Mouse (Mus musculus) heart, postnatal 0 days (tissue): Measurements from ENCODE around the gene Flywch1. TPM values are rescaled to one million over a fixed set of nuclear protein-coding genes. Genes with fewer than 3 reads are reported as not detected.

ENCODE experiments used
- ATAC-seq: fragments of 200-750 bp; cut with Nextera tagmentation; 2 replicates; pipeline ENCODE4 v1.8.0; 2017; ENCODE audit warnings: low read depth, moderate number of reproducible peaks, moderate library complexity; ENCODE audit not compliant: insufficient read depth
- DNase-seq: peaks from one replicate; pipeline ENCODE4 v3.0.0-alpha.2; 2016; ENCODE audit warnings: low spot score
- H3K27ac ChIP-seq: fragments of 300-500 bp; sonication (generic); 2 replicates; pipeline ENCODE4 v1.5.1; 2014; ENCODE audit warnings: low read depth, mild to moderate bottlenecking
- H3K27me3 ChIP-seq: fragments of 300-500 bp; sonication (generic); 2 replicates; pipeline ENCODE4 v1.6.1; 2014; ENCODE audit warnings: low read length, mixed read lengths; ENCODE audit not compliant: control insufficient read depth, insufficient read depth
- H3K36me3 ChIP-seq: fragments of 300-500 bp; sonication (generic); replicated peaks from 2 replicates; pipeline ENCODE4 v1.6.1; 2014; ENCODE audit warnings: low read length, mixed read lengths; ENCODE audit not compliant: control insufficient read depth, insufficient read depth
- H3K4me1 ChIP-seq: fragments of 300-500 bp; sonication (generic); 2 replicates; pipeline ENCODE4 v1.6.1; 2014; ENCODE audit warnings: antibody characterized with exemption; ENCODE audit not compliant: control insufficient read depth, insufficient read depth
- H3K4me2 ChIP-seq: fragments of 300-500 bp; sonication (generic); 2 replicates; pipeline ENCODE4 v1.6.1; 2014; ENCODE audit warnings: low read depth, mild to moderate bottlenecking, low read length, moderate library complexity
- H3K4me3 ChIP-seq: fragments of 300-500 bp; sonication (generic); 2 replicates; pipeline ENCODE4 v1.5.1; 2014; ENCODE audit warnings: low read depth, low read length
- H3K9ac ChIP-seq: fragments of 300-500 bp; sonication (generic); replicated peaks from 2 replicates; pipeline ENCODE4 v1.6.1; 2014; ENCODE audit warnings: low read depth, low read length, mixed read lengths
- H3K9me3 ChIP-seq: fragments of 300-500 bp; sonication (generic); replicated peaks from 2 replicates; pipeline ENCODE4 v1.6.1; 2016; ENCODE audit warnings: low read length; ENCODE audit not compliant: control insufficient read depth
- CTCF ChIP-seq: IDR thresholded peaks from 2 replicates; pipeline ENCODE4 v1.5.1; 2016; ENCODE audit warnings: antibody characterized with exemption, control low read depth, low read depth
- EP300 ChIP-seq: IDR thresholded peaks from 2 replicates; pipeline ENCODE4 v1.6.1; 2016; ENCODE audit warnings: antibody characterized with exemption, low read depth
- WGBS: fragments of 180-500 bp; shearing (Covaris S2); extraction: QIAGEN DNeasy Blood & Tissue Kit; methylation state at CpG from one replicate; pipeline ENCODE4 v1.1.7; 2014; 5-methylcytosine and 5-hydroxymethylcytosine counted together
- polyA plus RNA-seq: library from polyadenylated mRNA; unstranded; fragments of >200 nt; fragmentation: Nextera tagmentation; extraction: Ambion mirVana; gene quantifications from 2 replicates; pipeline ENCODE4 v1.2.1, GENCODE M21; 2015
- total RNA-seq: library from RNA; depleted of rRNA; stranded (reverse); fragments of >200 nt; gene quantifications from 2 replicates; pipeline ENCODE4 v1.2.3, GENCODE M21; 2014; ENCODE audit warnings: low replicate concordance

Flywch1 gene
- total and polyA plus RNA-seq, 2 experiments from 2014 or later: 34.8 to 72.2 TPM

DNA sequence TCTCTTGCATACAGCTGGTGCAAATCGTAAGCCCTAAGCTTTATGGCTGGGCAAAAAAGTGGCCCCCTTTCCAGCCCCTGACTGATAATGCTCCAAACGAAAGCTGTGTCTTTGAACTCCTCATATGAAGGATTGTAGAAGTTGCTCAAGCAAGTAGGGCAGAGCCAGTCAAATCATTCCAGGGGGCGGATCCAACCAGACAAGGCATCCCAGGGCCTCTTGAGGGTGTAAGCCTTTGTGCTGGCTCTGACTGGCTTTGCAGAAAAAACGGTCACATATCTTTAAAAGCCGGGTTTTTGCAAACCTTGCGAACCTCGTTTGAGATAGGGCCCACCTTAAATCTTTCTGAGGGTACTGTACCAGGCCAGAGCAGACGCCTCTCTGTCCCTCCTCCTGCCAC lies 27.3 kb downstream of the Flywch1 start:
- 38% methylated on average over 8 of the region's 8 CpGs for WGBS
- Histone ChIP-seq H3K4me3 (no peak overlapping the region), H3K27me3 (peaks cover 71% of the 10 kb centered on the region), H3K9me3 (no peaks in the 10 kb centered on the region), H3K4me2 (no peak overlapping the region), H3K4me1 (peaks cover 18% of the 10 kb centered on the region), H3K36me3 (no peaks in the 10 kb centered on the region), H3K9ac (no peak overlapping the region), H3K27ac (no peak overlapping the region)
- ATAC-seq (no peak), DNase-seq (no peak)
- TF ChIP-seq CTCF (no peak), EP300 (no peak)

DNA sequence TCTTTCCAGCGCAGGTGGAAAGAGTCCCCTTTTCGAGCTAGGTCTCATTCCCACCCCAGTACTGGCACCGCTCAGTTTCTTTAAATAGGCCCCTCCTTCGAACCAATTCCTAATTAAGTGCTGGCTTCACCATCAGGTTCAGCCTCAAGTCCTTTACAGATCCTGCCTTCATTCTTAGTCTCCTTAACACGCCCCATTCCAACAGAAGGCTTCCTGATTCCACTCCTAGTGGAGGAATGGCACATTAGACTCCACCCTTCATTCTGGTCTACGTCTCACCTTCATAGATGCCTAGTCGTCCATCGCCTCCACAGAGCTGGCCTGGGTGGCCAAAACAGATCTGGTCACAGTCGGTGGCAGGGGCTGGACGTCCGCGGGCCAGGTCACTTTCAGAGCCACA lies 28.5 kb downstream of the Flywch1 start:
- Histone ChIP-seq H3K27ac (no peak overlapping the region), H3K4me1 (peaks cover 19% of the 10 kb centered on the region), H3K27me3 (peaks cover 71% of the 10 kb centered on the region), H3K4me3 (no peak overlapping the region), H3K9me3 (no peaks in the 10 kb centered on the region), H3K36me3 (no peaks in the 10 kb centered on the region), H3K4me2 (no peak overlapping the region), H3K9ac (no peak overlapping the region)
- 59% methylated on average over 12 of the region's 12 CpGs for WGBS
- ATAC-seq: no peak
- DNase-seq: no peak
- TF ChIP-seq EP300 (no peak), CTCF (no peak)

DNA sequence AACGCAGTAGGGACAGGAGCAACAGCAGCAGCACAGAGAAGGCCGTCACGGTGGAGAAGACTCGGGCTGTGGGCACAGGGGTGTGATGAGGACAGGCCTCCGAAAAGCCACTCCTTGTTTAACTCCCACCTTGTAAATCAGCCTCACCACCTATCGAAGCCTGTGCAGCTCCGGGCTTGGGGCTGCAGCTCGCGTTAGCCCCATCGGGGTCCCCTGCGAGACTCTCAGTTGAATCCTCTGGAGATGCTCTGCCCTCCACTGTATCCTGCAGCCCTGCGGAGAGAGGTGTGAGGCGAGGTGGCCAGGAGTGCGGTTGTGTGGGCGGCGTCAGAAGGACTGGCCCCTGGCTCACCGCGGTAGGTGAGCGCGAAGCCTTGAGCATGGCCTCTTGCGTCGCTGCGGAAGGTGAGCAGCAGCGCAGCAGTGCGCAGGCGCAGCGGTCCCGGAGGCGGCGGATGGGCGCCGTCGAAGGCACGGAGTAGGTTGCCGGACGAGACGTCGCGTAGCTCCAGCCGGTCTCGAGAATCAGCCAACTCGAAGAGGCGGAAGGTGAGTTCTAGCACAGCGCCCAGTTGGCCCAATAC lies 29.1 kb downstream of the Flywch1 start:
- 8% methylated on average over 44 of the region's 44 CpGs for WGBS
- peak overlapping the region; percentile 2 for H3K4me2 ChIP-seq
- ATAC-seq (no peak), DNase-seq (no peak)
- peaks cover 19% of the 10 kb centered on the region for H3K4me1 ChIP-seq
- 0 out of 2 replicates have a peak, but pooled peaks cover 5% of the 10 kb centered on the region for H3K36me3 ChIP-seq
- H3K9me3 ChIP-seq: no peaks in the 10 kb centered on the region
- TF ChIP-seq EP300 (no peak), CTCF (no peak)
- H3K4me3 ChIP-seq: no peak overlapping the region
- peaks cover 66% of the 10 kb centered on the region for H3K27me3 ChIP-seq
- no peak overlapping the region for H3K9ac ChIP-seq
- H3K27ac ChIP-seq: no peak overlapping the region

DNA sequence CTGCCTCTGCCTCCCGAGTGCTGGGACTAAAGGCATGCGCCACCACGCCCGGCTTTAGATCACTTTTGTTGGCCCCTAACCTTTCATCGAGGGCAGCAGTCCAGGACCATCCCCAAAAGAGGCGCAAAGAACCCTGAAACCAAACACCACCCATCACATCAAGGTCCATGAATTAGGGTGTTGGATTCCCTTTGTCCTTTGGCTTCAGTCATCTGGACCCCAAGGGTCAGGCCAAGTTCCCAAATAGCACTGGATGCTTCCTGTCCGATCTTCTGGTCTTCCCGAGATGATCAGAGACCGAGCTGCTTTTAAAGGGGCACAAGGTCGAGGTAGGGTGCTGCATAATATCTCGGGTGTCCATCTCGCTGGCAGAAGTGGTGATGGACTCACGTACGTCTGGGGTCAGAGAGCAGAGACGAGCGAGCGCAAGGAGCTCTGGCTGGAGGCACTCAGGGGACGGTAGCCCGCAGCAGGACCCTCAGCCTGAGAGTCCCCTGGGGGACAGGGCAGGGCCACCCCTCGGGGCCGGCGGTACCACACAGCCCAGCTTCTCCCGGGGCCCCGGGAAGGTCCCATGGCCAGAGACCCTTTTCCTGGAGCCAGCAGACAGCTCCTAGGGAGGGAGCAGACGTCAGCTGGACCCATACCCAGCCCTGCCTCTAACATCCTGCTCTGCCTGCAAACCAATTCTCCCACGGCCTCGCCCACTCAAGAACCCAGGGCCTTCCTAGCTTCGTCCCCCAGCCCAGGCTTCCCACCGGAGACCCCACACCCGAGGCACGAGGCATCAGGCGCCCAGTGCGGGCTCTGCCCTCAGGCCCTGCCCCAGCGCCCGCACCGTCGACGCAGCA lies 29.8 kb downstream of the Flywch1 start:
- ATAC-seq: no peak
- Histone ChIP-seq H3K4me2 (no peak overlapping the region), H3K4me3 (no peak overlapping the region)

DNA sequence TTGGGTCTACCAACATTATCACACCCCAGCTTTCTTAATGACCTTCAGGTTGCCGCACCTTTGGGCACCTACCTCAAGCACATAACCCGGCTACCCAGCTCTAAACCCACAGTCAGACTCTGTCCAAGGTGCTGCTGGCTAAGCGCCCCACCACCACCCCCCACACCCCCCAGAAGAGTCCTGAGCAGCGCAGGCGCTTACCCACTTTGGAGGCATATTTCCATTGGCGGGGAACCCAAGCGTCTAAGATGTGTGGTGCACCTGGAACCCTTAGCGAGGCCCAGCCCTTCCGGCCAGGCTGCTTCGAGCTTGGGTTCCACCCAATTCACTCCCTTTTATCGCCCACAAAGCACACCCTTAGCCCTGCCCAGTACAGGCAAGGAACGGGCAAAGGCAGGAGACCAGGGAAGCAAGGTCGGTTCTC lies 30.8 kb downstream of the Flywch1 start, which contains the start of gene Paqr4:
Paqr4 (minus strand) TSS at position 270 of the 424 bp plus-strand sequence.
- DNase-seq (no peak), ATAC-seq (peak; percentile 22)
- H3K4me1 ChIP-seq: peaks cover 15% of the 10 kb centered on the region
- TF ChIP-seq CTCF (no peak), EP300 (no peak)
- peak within 1 kb of the TSS; percentile 48 for H3K9ac ChIP-seq
- peak within 1 kb of the TSS; percentile 70 for H3K4me2 ChIP-seq
- H3K27ac ChIP-seq: peak within 1 kb of the TSS; percentile 30; the same call in 1 of the 2 replicates
- WGBS: 7% methylated on average over 13 of the region's 13 CpGs
- peaks cover 17% of the 10 kb centered on the region for H3K36me3 ChIP-seq
- H3K9me3 ChIP-seq: no peaks in the 10 kb centered on the region
- peaks cover 51% of the 10 kb centered on the region for H3K27me3 ChIP-seq
- H3K4me3 ChIP-seq: peak within 1 kb of the TSS; percentile 55

More for the DNA sequence above, 29.8 kb downstream of the Flywch1 start:
- Histone ChIP-seq H3K36me3 (peaks cover 9% of the 10 kb centered on the region; the same call in 1 of the 2 replicates), H3K27ac (no peak overlapping the region), H3K4me1 (peaks cover 19% of the 10 kb centered on the region), H3K9ac (no peak overlapping the region), H3K9me3 (no peaks in the 10 kb centered on the region), H3K27me3 (peaks cover 61% of the 10 kb centered on the region)
- TF ChIP-seq EP300 (no peak), CTCF (no peak)
- 47% methylated on average over 38 of the region's 38 CpGs for WGBS
- DNase-seq: no peak
